Mouse (Mus musculus) C2C12 (cell line): ENCODE measurements around the gene Slc22a15.

Source experiments
- CEBPB ChIP-seq: IDR thresholded peaks from one replicate; pipeline ENCODE4 v1.6.1; 2011; ENCODE audit warnings: low read depth, mild to moderate bottlenecking, control low read depth, moderate library complexity
- CTCF ChIP-seq: IDR thresholded peaks from one replicate; pipeline ENCODE4 v1.5.1; 2011; ENCODE audit not compliant: control insufficient read depth, insufficient read depth, insufficient read length
- MAX ChIP-seq: IDR thresholded peaks from one replicate; pipeline ENCODE4 v1.6.1; 2011; ENCODE audit warnings: mild to moderate bottlenecking, control low read depth
- MYOG ChIP-seq: IDR thresholded peaks from one replicate; pipeline ENCODE4 v1.6.1; 2011; ENCODE audit not compliant: control insufficient read depth, insufficient read length; ENCODE audit errors: extremely low read depth
- USF1 ChIP-seq: IDR thresholded peaks from one replicate; pipeline ENCODE4 v1.6.1; 2011; ENCODE audit warnings: low read depth, mild to moderate bottlenecking, control low read depth, moderate library complexity

GRCm38 (mm10) chr3:101859740-101860139 is 64.5 kb downstream of the Slc22a15 start:
- TF ChIP-seq CTCF: no peak
- TF ChIP-seq USF1: no peak
- no peak for TF ChIP-seq MYOG
- no peak for TF ChIP-seq MAX
- TF ChIP-seq CEBPB: no peak
